Mouse (Mus musculus) testis, postnatal 10 days (tissue): ENCODE data around the gene Rab39.

Experiments used
- DNase-seq: peaks from one replicate; pipeline ENCODE4 v3.0.0; 2021; ENCODE audit warnings: low spot score

The Rab39 gene

GRCm38 (mm10) chr9:53705992-53706696 is at the start of gene Rab39:
Rab39 (minus strand) TSS chr9:53706232.
- peak; percentile 88 for DNase-seq

- no peak for DNase-seq
These were observed 48.8 kb upstream of the Rab39 start for GRCm38 (mm10) chr9:53754801-53755200.

- DNase-seq = no peak
These were observed 44.9 kb upstream of the Rab39 start for GRCm38 (mm10) chr9:53750899-53751298.

GRCm38 (mm10) chr9:53750411-53750810 is 44.4 kb upstream of the Rab39 start:
- DNase-seq = no peak

GRCm38 (mm10) chr9:53740829-53741404 is 34.9 kb upstream of the Rab39 start:
- no peak for DNase-seq

- peak; percentile 47 for DNase-seq
These were observed 491 bp downstream of the Rab39 start for GRCm38 (mm10) chr9:53705491-53705991.

GRCm38 (mm10) chr9:53702991-53703390 is 3.0 kb downstream of the Rab39 start:
- no peak for DNase-seq

- DNase-seq = no peak
These were observed 5.5 kb downstream of the Rab39 start for GRCm38 (mm10) chr9:53700496-53700895.

GRCm38 (mm10) chr9:53695846-53696245 is 10.2 kb downstream of the Rab39 start:
- no peak for DNase-seq

- DNase-seq = no peak
These were observed 12.3 kb downstream of the Rab39 start for GRCm38 (mm10) chr9:53693718-53694117.

- no peak for DNase-seq
These were observed 14.0 kb downstream of the Rab39 start for GRCm38 (mm10) chr9:53691745-53692670.

GRCm38 (mm10) chr9:53680851-53681250 is 25.2 kb downstream of the Rab39 start:
- DNase-seq = no peak

GRCm38 (mm10) chr9:53676921-53677320 is 29.1 kb downstream of the Rab39 start:
- no peak for DNase-seq

GRCm38 (mm10) chr9:53673571-53673970 is 32.5 kb downstream of the Rab39 start:
- DNase-seq = peak; percentile 78

- DNase-seq = peak; percentile 53
These were observed 36.3 kb downstream of the Rab39 start, which contains the start of gene Cul5 for GRCm38 (mm10) chr9:53669680-53670219. Cul5 (minus strand) TSS chr9:53670014.

GRCm38 (mm10) chr9:53667020-53667669 is 38.9 kb downstream of the Rab39 start:
- peak; percentile 98 for DNase-seq

- no peak for DNase-seq
These were observed 39.4 kb downstream of the Rab39 start for GRCm38 (mm10) chr9:53666665-53667019.

GRCm38 (mm10) chr9:53665428-53665827 is 40.6 kb downstream of the Rab39 start:
- DNase-seq = no peak

- no peak for DNase-seq
These were observed 41.2 kb downstream of the Rab39 start for GRCm38 (mm10) chr9:53664819-53665218.

GRCm38 (mm10) chr9:53634796-53635195 is 71.2 kb downstream of the Rab39 start:
- DNase-seq = no peak
